Mouse (Mus musculus) forebrain, embryonic 10.5 days (tissue): Measurements from ENCODE around the gene Dhx16. TPM values are rescaled to one million over a fixed set of nuclear protein-coding genes. Genes with fewer than 3 reads are reported as not detected.

Experiments used
- DNase-seq: peaks from one replicate; pipeline ENCODE4 v3.0.0-alpha.2; 2017; ENCODE audit warnings: low spot score; ENCODE audit errors: extremely low spot score
- H3K27ac ChIP-seq: fragments of 300-500 bp; sonication (generic); 2 replicates; pipeline ENCODE4 v1.5.1; 2016; ENCODE audit warnings: mild to moderate bottlenecking
- H3K27me3 ChIP-seq: fragments of 300-500 bp; sonication (generic); 2 replicates; pipeline ENCODE4 v1.6.1; 2016; ENCODE audit warnings: mild to moderate bottlenecking; ENCODE audit not compliant: poor library complexity, severe bottlenecking
- H3K36me3 ChIP-seq: fragments of 300-500 bp; sonication (generic); replicated peaks from 2 replicates; pipeline ENCODE4 v1.6.1; 2016; ENCODE audit warnings: mild to moderate bottlenecking, moderate library complexity
- H3K4me1 ChIP-seq: fragments of 300-500 bp; sonication (generic); 2 replicates; pipeline ENCODE4 v1.6.1; 2016
- H3K4me3 ChIP-seq: fragments of 300-500 bp; sonication (generic); 2 replicates; pipeline ENCODE4 v1.5.1; 2016; ENCODE audit warnings: mild to moderate bottlenecking, moderate library complexity
- H3K9me3 ChIP-seq: fragments of 300-500 bp; sonication (generic); 2 replicates; pipeline ENCODE4 v1.6.1; 2016; ENCODE audit warnings: mild to moderate bottlenecking, moderate library complexity
- WGBS: fragments of 180-500 bp; shearing (Covaris S2); methylation state at CpG from one replicate; pipeline ENCODE4 v1.1.7; 2016; 5-methylcytosine and 5-hydroxymethylcytosine counted together
- polyA plus RNA-seq: library from polyadenylated mRNA; unstranded; fragments of >200 nt; fragmentation: Nextera tagmentation; extraction: Ambion mirVana; gene quantifications from 2 replicates; pipeline ENCODE4 v1.2.1, GENCODE M21; 2016

Dhx16 gene
- 59.6 and 60.3 TPM in 2 replicates for polyA plus RNA-seq

- H3K27ac ChIP-seq, result peak within 1 kb of the TSS; percentile 86
- H3K4me1 ChIP-seq, result peaks cover 20% of the 10 kb centered on the region
- H3K4me3 ChIP-seq, result peak within 1 kb of the TSS; percentile 99
- peak; percentile 96 for DNase-seq
- H3K9me3 ChIP-seq, result no peaks in the 10 kb centered on the region
- peaks cover 60% of the 10 kb centered on the region for H3K36me3 ChIP-seq
- WGBS, result 6% methylated on average over 66 of the region's 66 CpGs
- no peaks in the 10 kb centered on the region for H3K27me3 ChIP-seq
Measured at GRCm38 (mm10) chr17:35879245-35880057, at the start of gene Dhx16. TSS of gene Dhx16 (plus strand) at chr17:35879819.

- Histone ChIP-seq H3K36me3 (peaks cover 91% of the 10 kb centered on the region), H3K9me3 (no peaks in the 10 kb centered on the region), H3K27me3 (no peaks in the 10 kb centered on the region), H3K27ac (no peak overlapping the region), H3K4me3 (peak overlapping the region; percentile 7; the same call in 1 of the 2 replicates), H3K4me1 (peaks cover 43% of the 10 kb centered on the region)
- WGBS, result 71% methylated on average over 8 of the region's 8 CpGs
- peak; percentile 31 for DNase-seq
Measured at GRCm38 (mm10) chr17:35832400-35833238, 47.0 kb upstream of the Dhx16 start.

- WGBS, result 30% methylated on average over 5 of the region's 5 CpGs
- Histone ChIP-seq H3K4me1 (peaks cover 43% of the 10 kb centered on the region), H3K36me3 (peaks cover 85% of the 10 kb centered on the region), H3K4me3 (peak overlapping the region; percentile 90; the same call in 1 of the 2 replicates), H3K27ac (no peak overlapping the region), H3K27me3 (no peaks in the 10 kb centered on the region), H3K9me3 (no peaks in the 10 kb centered on the region)
- peak; percentile 38 for DNase-seq
Measured at GRCm38 (mm10) chr17:35833239-35833751, 46.3 kb upstream of the Dhx16 start.

GRCm38 (mm10) chr17:35833894-35834293 lies 45.7 kb upstream of the Dhx16 start:
- Histone ChIP-seq H3K27ac (no peak overlapping the region), H3K9me3 (no peaks in the 10 kb centered on the region), H3K36me3 (peaks cover 80% of the 10 kb centered on the region), H3K4me3 (peak overlapping the region; percentile 90; the same call in 1 of the 2 replicates), H3K27me3 (no peaks in the 10 kb centered on the region), H3K4me1 (peaks cover 47% of the 10 kb centered on the region)
- no peak for DNase-seq
- 62% methylated on average over 5 of the region's 5 CpGs for WGBS

GRCm38 (mm10) chr17:35834696-35835422 lies 44.8 kb upstream of the Dhx16 start:
- peaks cover 51% of the 10 kb centered on the region for H3K4me1 ChIP-seq
- H3K27ac ChIP-seq, result no peak overlapping the region
- no peak for DNase-seq
- no peaks in the 10 kb centered on the region for H3K9me3 ChIP-seq
- H3K4me3 ChIP-seq, result peak overlapping the region; percentile 90
- no peaks in the 10 kb centered on the region for H3K27me3 ChIP-seq
- whole genome bisulfite sequencing, result 84% methylated on average over 26 of the region's 26 CpGs
- H3K36me3 ChIP-seq, result peaks cover 71% of the 10 kb centered on the region

- 90% methylated on average over 26 of the region's 26 CpGs for WGBS
- H3K9me3 ChIP-seq, result no peaks in the 10 kb centered on the region
- no peaks in the 10 kb centered on the region for H3K27me3 ChIP-seq
- no peak for DNase-seq
- peak overlapping the region; percentile 99; the same call in 1 of the 2 replicates for H3K27ac ChIP-seq
- peaks cover 48% of the 10 kb centered on the region for H3K4me1 ChIP-seq
- peak overlapping the region; percentile 90 for H3K4me3 ChIP-seq
- peaks cover 65% of the 10 kb centered on the region for H3K36me3 ChIP-seq
Measured at GRCm38 (mm10) chr17:35835424-35836140, 44.0 kb upstream of the Dhx16 start.

GRCm38 (mm10) chr17:35836178-35836965 lies 43.2 kb upstream of the Dhx16 start:
- peak overlapping the region; percentile 99 for H3K27ac ChIP-seq
- peaks cover 58% of the 10 kb centered on the region for H3K36me3 ChIP-seq
- H3K9me3 ChIP-seq, result no peaks in the 10 kb centered on the region
- peaks cover 49% of the 10 kb centered on the region for H3K4me1 ChIP-seq
- 10% methylated on average over 24 of the region's 24 CpGs for WGBS
- H3K4me3 ChIP-seq, result peak overlapping the region; percentile 90
- DNase-seq, result peak; percentile 70
- no peaks in the 10 kb centered on the region for H3K27me3 ChIP-seq

GRCm38 (mm10) chr17:35836991-35837422 lies 42.6 kb upstream of the Dhx16 start:
- DNase-seq, result peak; percentile 93
- Histone ChIP-seq H3K27ac (peak overlapping the region; percentile 99), H3K4me1 (peaks cover 52% of the 10 kb centered on the region), H3K36me3 (peaks cover 51% of the 10 kb centered on the region), H3K27me3 (no peaks in the 10 kb centered on the region), H3K4me3 (peak overlapping the region; percentile 90), H3K9me3 (no peaks in the 10 kb centered on the region)
- WGBS, result under 1% methylated on average over 25 of the region's 25 CpGs

GRCm38 (mm10) chr17:35837487-35837886 lies 42.1 kb upstream of the Dhx16 start:
- WGBS, result under 1% methylated on average over 18 of the region's 18 CpGs
- Histone ChIP-seq H3K9me3 (no peaks in the 10 kb centered on the region), H3K4me1 (peaks cover 57% of the 10 kb centered on the region), H3K36me3 (peaks cover 47% of the 10 kb centered on the region), H3K27me3 (no peaks in the 10 kb centered on the region), H3K4me3 (peak overlapping the region; percentile 90), H3K27ac (peak overlapping the region; percentile 99)
- peak; percentile 71 for DNase-seq

GRCm38 (mm10) chr17:35838122-35838544 lies 41.5 kb upstream of the Dhx16 start, which contains the start of gene Tubb5:
TSS of gene Tubb5 (minus strand) at chr17:35838306.
- DNase-seq, result peak; percentile 97
- Histone ChIP-seq H3K27me3 (no peaks in the 10 kb centered on the region), H3K36me3 (peaks cover 40% of the 10 kb centered on the region), H3K9me3 (no peaks in the 10 kb centered on the region), H3K4me1 (peaks cover 63% of the 10 kb centered on the region), H3K27ac (peak within 1 kb of the TSS; percentile 99), H3K4me3 (peak within 1 kb of the TSS; percentile 90)
- 1% methylated on average over 29 of the region's 29 CpGs for WGBS

GRCm38 (mm10) chr17:35838570-35838969 lies 41.0 kb upstream of the Dhx16 start:
- Histone ChIP-seq H3K4me1 (peaks cover 63% of the 10 kb centered on the region), H3K9me3 (no peaks in the 10 kb centered on the region), H3K36me3 (peaks cover 36% of the 10 kb centered on the region), H3K27me3 (no peaks in the 10 kb centered on the region), H3K27ac (peak overlapping the region; percentile 99), H3K4me3 (peak overlapping the region; percentile 90)
- DNase-seq, result peak; percentile 53
- under 1% methylated on average over 5 of the region's 5 CpGs for WGBS
